Mouse (Mus musculus) MEL (cell line): ENCODE measurements around the gene Rab37. TPM values are rescaled to one million over a fixed set of nuclear protein-coding genes. Genes with fewer than 3 reads are reported as not detected.
A peak's percentile ranks its signal among the peaks of the same experiment; 100 is the strongest.

Experiments
- DNase-seq: peaks from one replicate; pipeline ENCODE4 v3.0.0; 2011; ENCODE audit warnings: low read depth, low spot score
- H3K27ac ChIP-seq: 2 replicates; pipeline ENCODE4 v1.5.1; 2012; ENCODE audit warnings: low read depth, mild to moderate bottlenecking, control low read depth, low read length, moderate library complexity; ENCODE audit not compliant: control insufficient read depth
- H3K27me3 ChIP-seq, 2 experiments: fragments of 150-350 bp in 1 of 2; sonication (generic) in 1 of 2; 2 replicates each; pipeline ENCODE4 v1.6.1; 2012; ENCODE audit warnings: low read length in 2 of 2, mild to moderate bottlenecking in 2 of 2, improper control_type of control experiment in 1 of 2, moderate library complexity in 1 of 2; ENCODE audit not compliant: insufficient read depth in 2 of 2, control insufficient read depth in 1 of 2
- H3K36me3 ChIP-seq, 2 experiments: 2 replicates each; pipeline ENCODE4 v1.6.1; 2012 to 2014; ENCODE audit warnings: low read length in 2 of 2, improper control_type of control experiment in 1 of 2, inconsistent platforms in 1 of 2, mild to moderate bottlenecking in 1 of 2; ENCODE audit not compliant: insufficient read depth in 2 of 2, control insufficient read depth in 1 of 2
- H3K4me1 ChIP-seq, 2 experiments: fragments of 150-350 bp in 1 of 2; sonication (generic) in 1 of 2; 2 replicates each; pipeline ENCODE4 v1.6.1; 2012; ENCODE audit warnings: low read length in 2 of 2, improper control_type of control experiment in 1 of 2, mild to moderate bottlenecking in 1 of 2; ENCODE audit not compliant: insufficient read depth in 2 of 2, control insufficient read depth in 1 of 2
- H3K4me3 ChIP-seq, 2 experiments: fragments of 150-350 bp in 1 of 2; sonication (generic) in 1 of 2; 2 replicates each; pipeline ENCODE4 v1.5.1; 2012; ENCODE audit warnings: low read depth in 2 of 2, low read length in 2 of 2, mild to moderate bottlenecking in 2 of 2, moderate library complexity in 2 of 2, control low read depth in 1 of 2, improper control_type of control experiment in 1 of 2; ENCODE audit not compliant: control insufficient read depth in 1 of 2, insufficient read depth in 1 of 2
- H3K79me2 ChIP-seq: 2 replicates; pipeline ENCODE4 v1.6.1; 2012; ENCODE audit warnings: mild to moderate bottlenecking, low read length, moderate library complexity; ENCODE audit not compliant: control insufficient read depth, poor library complexity, insufficient read depth
- H3K9ac ChIP-seq: 2 replicates; pipeline ENCODE4 v1.6.1; 2012; ENCODE audit warnings: low read depth, mild to moderate bottlenecking, control low read depth, low read length, moderate library complexity; ENCODE audit not compliant: control insufficient read depth, poor library complexity, severe bottlenecking
- H3K9me3 ChIP-seq: fragments of 150-350 bp; sonication (generic); replicated peaks from 2 replicates; pipeline ENCODE4 v1.6.1; 2012; ENCODE audit warnings: mild to moderate bottlenecking, low read length, improper control_type of control experiment, moderate library complexity; ENCODE audit not compliant: insufficient read depth
- BHLHE40 ChIP-seq: IDR thresholded peaks from 2 replicates; pipeline ENCODE4 v1.6.1; 2012; ENCODE audit warnings: low read depth, mild to moderate bottlenecking, inconsistent platforms, low read length, improper control_type of control experiment, borderline replicate concordance
- E2F4 ChIP-seq: IDR thresholded peaks from 2 replicates; pipeline ENCODE4 v1.6.1; 2011; ENCODE audit warnings: low read depth, low read length, improper control_type of control experiment, borderline replicate concordance
- EP300 ChIP-seq, 2 experiments: IDR thresholded peaks; 2 replicates each; pipeline ENCODE4 v1.6.1; 2011; ENCODE audit warnings: improper control_type of control experiment in 2 of 2, low read length in 2 of 2, low read depth in 1 of 2, mild to moderate bottlenecking in 1 of 2
- ETS1 ChIP-seq: IDR thresholded peaks from 2 replicates; pipeline ENCODE4 v1.6.1; 2012; ENCODE audit warnings: low read depth, mild to moderate bottlenecking, inconsistent platforms, low read length, improper control_type of control experiment, moderate library complexity
- GABPA ChIP-seq: IDR thresholded peaks from 2 replicates; pipeline ENCODE4 v1.6.1; 2012; ENCODE audit warnings: low read depth, mild to moderate bottlenecking, inconsistent platforms, low read length, improper control_type of control experiment, moderate library complexity
- GATA1 ChIP-seq: IDR thresholded peaks from 2 replicates; pipeline ENCODE4 v1.6.1; 2011; ENCODE audit warnings: low read depth, low read length, improper control_type of control experiment
- JUND ChIP-seq: IDR thresholded peaks from 2 replicates; pipeline ENCODE4 v1.6.1; 2011; ENCODE audit warnings: low read depth, mild to moderate bottlenecking, improper control_type of control experiment, low read length
- MAX ChIP-seq: IDR thresholded peaks from 2 replicates; pipeline ENCODE4 v1.6.1; 2011; ENCODE audit warnings: low read length, improper control_type of control experiment
- MAZ ChIP-seq: IDR thresholded peaks from 2 replicates; pipeline ENCODE4 v1.6.1; 2012; ENCODE audit warnings: low read depth, mild to moderate bottlenecking, inconsistent platforms, low read length, improper control_type of control experiment
- MXI1 ChIP-seq: IDR thresholded peaks from 2 replicates; pipeline ENCODE4 v1.6.1; 2011; ENCODE audit warnings: mild to moderate bottlenecking, low read depth, low read length, improper control_type of control experiment
- MYB ChIP-seq: IDR thresholded peaks from 2 replicates; pipeline ENCODE4 v1.6.1; 2011; ENCODE audit warnings: mild to moderate bottlenecking, low read depth, low read length, improper control_type of control experiment
- MYC ChIP-seq: IDR thresholded peaks from 2 replicates; pipeline ENCODE4 v1.6.1; 2011; ENCODE audit warnings: low read depth, mild to moderate bottlenecking, low read length, improper control_type of control experiment, moderate library complexity
- NELFE ChIP-seq: IDR thresholded peaks from 2 replicates; pipeline ENCODE4 v1.6.1; 2011; ENCODE audit warnings: low read depth, low read length, improper control_type of control experiment
- POLR2AphosphoS5 ChIP-seq: IDR thresholded peaks from 2 replicates; pipeline ENCODE4 v1.6.1; 2012; ENCODE audit warnings: low read depth, borderline replicate concordance, mild to moderate bottlenecking, inconsistent platforms, low read length, moderate library complexity, mixed read lengths
- RCOR1 ChIP-seq: IDR thresholded peaks from 2 replicates; pipeline ENCODE4 v1.6.1; 2012; ENCODE audit warnings: low read depth, mild to moderate bottlenecking, inconsistent platforms, low read length, improper control_type of control experiment
- SIN3A ChIP-seq: IDR thresholded peaks from 2 replicates; pipeline ENCODE4 v1.6.1; 2012; ENCODE audit warnings: low read length, improper control_type of control experiment, inconsistent platforms
- TCF12 ChIP-seq: IDR thresholded peaks from 2 replicates; pipeline ENCODE4 v1.6.1; 2014; ENCODE audit warnings: low read depth, mild to moderate bottlenecking, inconsistent platforms, low read length, improper control_type of control experiment, moderate library complexity
- UBTF ChIP-seq: IDR thresholded peaks from 2 replicates; pipeline ENCODE4 v1.6.1; 2012; ENCODE audit warnings: low read depth, mild to moderate bottlenecking, inconsistent platforms, low read length, improper control_type of control experiment, moderate library complexity, borderline replicate concordance; ENCODE audit not compliant: insufficient read depth
- USF1 ChIP-seq: IDR thresholded peaks from 2 replicates; pipeline ENCODE4 v1.6.1; 2014; ENCODE audit warnings: low read depth, mild to moderate bottlenecking, inconsistent platforms, low read length, improper control_type of control experiment, moderate library complexity
- ZKSCAN1 ChIP-seq: IDR thresholded peaks from 2 replicates; pipeline ENCODE4 v1.6.1; 2012; ENCODE audit warnings: low read depth, mild to moderate bottlenecking, inconsistent platforms, low read length, improper control_type of control experiment, moderate library complexity
- ZNF384 ChIP-seq: IDR thresholded peaks from 2 replicates; pipeline ENCODE4 v1.6.1; 2012; ENCODE audit warnings: low read depth, mild to moderate bottlenecking, inconsistent platforms, low read length, improper control_type of control experiment
- polyA plus RNA-seq, 2 experiments: library from polyadenylated mRNA; stranded (reverse) in 1 of 2; unstranded in 1 of 2; fragments of >175 nt in 1 of 2; fragments of >200 nt in 1 of 2; gene quantifications; 2 replicates each; pipeline versions ENCODE4 v1.2.1 to v1.2.4; 2012; ENCODE audit warnings: low replicate concordance in 2 of 2, low read depth in 1 of 2; ENCODE audit not compliant: insufficient read length in 2 of 2, insufficient read depth in 1 of 2, missing spikeins in 1 of 2
- total RNA-seq: library from RNA; depleted of rRNA; stranded (reverse); fragments of 300-350 nt; gene quantifications from 2 replicates; pipeline ENCODE4 v1.2.3, GENCODE M21; 2012

The Rab37 gene
- total and polyA plus RNA-seq, 3 experiments, result 14.6 to 20.6 TPM; not detected in 1

- no peaks in the 10 kb centered on the region for H3K9me3 ChIP-seq
- peak overlapping the region; percentile 20; the same call in 1 of the 2 replicates for H3K27ac ChIP-seq
- H3K36me3 ChIP-seq, result peaks cover 0 to 19% of the 10 kb centered on the region in 2 experiments; a peak in 2 of 4 replicates
- no peak for TF ChIP-seq GABPA
- TF ChIP-seq SIN3A, result 0 out of 2 replicates have a peak, but pooled peaks have one; percentile 27
- TF ChIP-seq EP300 (IDR thresholded peaks at IDR 0.05; ENCODE audit: low read depth in 1 of 2, low read length in 2 of 2), result peak; percentile 26 to 43; a peak in 3 of 4 replicates
- no peak for TF ChIP-seq ZKSCAN1
- no peak for TF ChIP-seq MYB
- TF ChIP-seq MAX, result peak; percentile 91
- peak; percentile 27; the same call in 1 of the 2 replicates for TF ChIP-seq ETS1
- no peak for TF ChIP-seq NELFE
- peak; percentile 14; the same call in 1 of the 2 replicates for TF ChIP-seq GATA1
- TF ChIP-seq MXI1, result peak; percentile 65; the same call in 1 of the 2 replicates
- peak; percentile 53 for TF ChIP-seq USF1
- 0 out of 2 replicates have a peak, but pooled peaks have one; percentile 40 for TF ChIP-seq MAZ
- TF ChIP-seq BHLHE40, result peak; percentile 56; the same call in 1 of the 2 replicates
- TF ChIP-seq MYC, result peak; percentile 51; the same call in 1 of the 2 replicates
- no peak overlapping the region for H3K4me3 ChIP-seq
- H3K9ac ChIP-seq, result no peak overlapping the region
- H3K27me3 ChIP-seq, result no peaks in the 10 kb centered on the region; a peak in 1 of 4 replicates
- DNase-seq, result peak; percentile 67
- H3K79me2 ChIP-seq, result no peaks in the 10 kb centered on the region
- H3K4me1 ChIP-seq, result peaks cover 2 to 27% of the 10 kb centered on the region in 2 experiments
Measured at GRCm38 (mm10) chr11:115128483-115128882, 37.3 kb downstream of the Rab37 start.

- H3K9me3 ChIP-seq, result no peaks in the 10 kb centered on the region
- peak; percentile 49 for DNase-seq
- no peaks in the 10 kb centered on the region for H3K27me3 ChIP-seq
- H3K79me2 ChIP-seq, result no peaks in the 10 kb centered on the region
- no peak for TF ChIP-seq UBTF
- no peak for TF ChIP-seq BHLHE40
- TF ChIP-seq RCOR1, result no peak
- TF ChIP-seq MYB, result no peak
- no peak for TF ChIP-seq JUND
- TF ChIP-seq E2F4, result no peak
- TF ChIP-seq EP300 (IDR thresholded peaks at IDR 0.05; ENCODE audit: low read depth in 1 of 2, low read length in 2 of 2), result peak; percentile 40 to 66
- TF ChIP-seq ZNF384, result peak; percentile 56; the same call in 1 of the 2 replicates
- TF ChIP-seq GATA1, result peak; percentile 76
- no peak for TF ChIP-seq POLR2AphosphoS5
- no peak for TF ChIP-seq MAX
- TF ChIP-seq TCF12, result peak; percentile 9; the same call in 1 of the 2 replicates
- H3K27ac ChIP-seq, result peak overlapping the region; percentile 18
- H3K36me3 ChIP-seq, result peaks cover 0 to 23% of the 10 kb centered on the region in 2 experiments; a peak in 2 of 4 replicates
- H3K4me1 ChIP-seq, result peaks cover 2 to 34% of the 10 kb centered on the region in 2 experiments
- H3K9ac ChIP-seq, result peak overlapping the region; percentile 9; the same call in 1 of the 2 replicates
- 0 out of 4 replicates have a peak overlapping the region, but pooled peaks of 1 of the 2 experiments have one; percentile 3 for H3K4me3 ChIP-seq
Measured at GRCm38 (mm10) chr11:115129508-115130126, 38.4 kb downstream of the Rab37 start.
